Mouse (Mus musculus) MEL (cell line): ENCODE measurements around the gene 4930404H24Rik. TPM values are rescaled to one million over a fixed set of nuclear protein-coding genes. Genes with fewer than 3 reads are reported as not detected.
A peak's percentile ranks its signal among the peaks of the same experiment; 100 is the strongest.

Experiments
- DNase-seq: peaks from one replicate; pipeline ENCODE4 v3.0.0; 2011; ENCODE audit warnings: low read depth, low spot score
- H3K27ac ChIP-seq: 2 replicates; pipeline ENCODE4 v1.5.1; 2012; ENCODE audit warnings: low read depth, mild to moderate bottlenecking, control low read depth, low read length, moderate library complexity; ENCODE audit not compliant: control insufficient read depth
- H3K27me3 ChIP-seq, 2 experiments: fragments of 150-350 bp in 1 of 2; sonication (generic) in 1 of 2; 2 replicates each; pipeline ENCODE4 v1.6.1; 2012; ENCODE audit warnings: low read length in 2 of 2, mild to moderate bottlenecking in 2 of 2, improper control_type of control experiment in 1 of 2, moderate library complexity in 1 of 2; ENCODE audit not compliant: insufficient read depth in 2 of 2, control insufficient read depth in 1 of 2
- H3K36me3 ChIP-seq, 2 experiments: 2 replicates each; pipeline ENCODE4 v1.6.1; 2012 to 2014; ENCODE audit warnings: low read length in 2 of 2, improper control_type of control experiment in 1 of 2, inconsistent platforms in 1 of 2, mild to moderate bottlenecking in 1 of 2; ENCODE audit not compliant: insufficient read depth in 2 of 2, control insufficient read depth in 1 of 2
- H3K4me1 ChIP-seq, 2 experiments: fragments of 150-350 bp in 1 of 2; sonication (generic) in 1 of 2; 2 replicates each; pipeline ENCODE4 v1.6.1; 2012; ENCODE audit warnings: low read length in 2 of 2, improper control_type of control experiment in 1 of 2, mild to moderate bottlenecking in 1 of 2; ENCODE audit not compliant: insufficient read depth in 2 of 2, control insufficient read depth in 1 of 2
- H3K4me3 ChIP-seq, 2 experiments: fragments of 150-350 bp in 1 of 2; sonication (generic) in 1 of 2; 2 replicates each; pipeline ENCODE4 v1.5.1; 2012; ENCODE audit warnings: low read depth in 2 of 2, low read length in 2 of 2, mild to moderate bottlenecking in 2 of 2, moderate library complexity in 2 of 2, control low read depth in 1 of 2, improper control_type of control experiment in 1 of 2; ENCODE audit not compliant: control insufficient read depth in 1 of 2, insufficient read depth in 1 of 2
- H3K79me2 ChIP-seq: 2 replicates; pipeline ENCODE4 v1.6.1; 2012; ENCODE audit warnings: mild to moderate bottlenecking, low read length, moderate library complexity; ENCODE audit not compliant: control insufficient read depth, poor library complexity, insufficient read depth
- H3K9ac ChIP-seq: 2 replicates; pipeline ENCODE4 v1.6.1; 2012; ENCODE audit warnings: low read depth, mild to moderate bottlenecking, control low read depth, low read length, moderate library complexity; ENCODE audit not compliant: control insufficient read depth, poor library complexity, severe bottlenecking
- H3K9me3 ChIP-seq: fragments of 150-350 bp; sonication (generic); replicated peaks from 2 replicates; pipeline ENCODE4 v1.6.1; 2012; ENCODE audit warnings: mild to moderate bottlenecking, low read length, improper control_type of control experiment, moderate library complexity; ENCODE audit not compliant: insufficient read depth
- CHD1 ChIP-seq: IDR thresholded peaks from 2 replicates; pipeline ENCODE4 v1.6.1; 2012; ENCODE audit warnings: low read depth, mild to moderate bottlenecking, inconsistent platforms, low read length, improper control_type of control experiment
- CHD2 ChIP-seq: IDR thresholded peaks from 2 replicates; pipeline ENCODE4 v1.6.1; 2011; ENCODE audit warnings: low read length, improper control_type of control experiment
- ELF1 ChIP-seq: IDR thresholded peaks from 2 replicates; pipeline ENCODE4 v1.6.1; 2014; ENCODE audit warnings: low read depth, mild to moderate bottlenecking, inconsistent platforms, low read length, improper control_type of control experiment, moderate library complexity
- EP300 ChIP-seq, 2 experiments: IDR thresholded peaks; 2 replicates each; pipeline ENCODE4 v1.6.1; 2011; ENCODE audit warnings: improper control_type of control experiment in 2 of 2, low read length in 2 of 2, low read depth in 1 of 2, mild to moderate bottlenecking in 1 of 2
- GABPA ChIP-seq: IDR thresholded peaks from 2 replicates; pipeline ENCODE4 v1.6.1; 2012; ENCODE audit warnings: low read depth, mild to moderate bottlenecking, inconsistent platforms, low read length, improper control_type of control experiment, moderate library complexity
- GATA1 ChIP-seq: IDR thresholded peaks from 2 replicates; pipeline ENCODE4 v1.6.1; 2011; ENCODE audit warnings: low read depth, low read length, improper control_type of control experiment
- HCFC1 ChIP-seq: IDR thresholded peaks from 2 replicates; pipeline ENCODE4 v1.6.1; 2012; ENCODE audit warnings: low read depth, mild to moderate bottlenecking, inconsistent platforms, low read length, improper control_type of control experiment, moderate library complexity
- JUND ChIP-seq: IDR thresholded peaks from 2 replicates; pipeline ENCODE4 v1.6.1; 2011; ENCODE audit warnings: low read depth, mild to moderate bottlenecking, improper control_type of control experiment, low read length
- MAZ ChIP-seq: IDR thresholded peaks from 2 replicates; pipeline ENCODE4 v1.6.1; 2012; ENCODE audit warnings: low read depth, mild to moderate bottlenecking, inconsistent platforms, low read length, improper control_type of control experiment
- MEF2A ChIP-seq: IDR thresholded peaks from 2 replicates; pipeline ENCODE4 v1.6.1; 2014; ENCODE audit warnings: low read depth, mild to moderate bottlenecking, inconsistent platforms, low read length, improper control_type of control experiment; ENCODE audit not compliant: poor library complexity, insufficient replicate concordance, severe bottlenecking; ENCODE audit errors: extremely low read depth
- MYC ChIP-seq: IDR thresholded peaks from 2 replicates; pipeline ENCODE4 v1.6.1; 2011; ENCODE audit warnings: low read depth, mild to moderate bottlenecking, low read length, improper control_type of control experiment, moderate library complexity
- NELFE ChIP-seq: IDR thresholded peaks from 2 replicates; pipeline ENCODE4 v1.6.1; 2011; ENCODE audit warnings: low read depth, low read length, improper control_type of control experiment
- POLR2AphosphoS2 ChIP-seq: IDR thresholded peaks from 2 replicates; pipeline ENCODE4 v1.6.1; 2011; ENCODE audit warnings: low read length, improper control_type of control experiment
- RAD21 ChIP-seq: IDR thresholded peaks from 2 replicates; pipeline ENCODE4 v1.6.1; 2011; ENCODE audit warnings: mild to moderate bottlenecking, low read depth, low read length, improper control_type of control experiment
- RCOR1 ChIP-seq: IDR thresholded peaks from 2 replicates; pipeline ENCODE4 v1.6.1; 2012; ENCODE audit warnings: low read depth, mild to moderate bottlenecking, inconsistent platforms, low read length, improper control_type of control experiment
- SIN3A ChIP-seq: IDR thresholded peaks from 2 replicates; pipeline ENCODE4 v1.6.1; 2012; ENCODE audit warnings: low read length, improper control_type of control experiment, inconsistent platforms
- SMC3 ChIP-seq: IDR thresholded peaks from 2 replicates; pipeline ENCODE4 v1.6.1; 2011; ENCODE audit warnings: low read depth, low read length, improper control_type of control experiment
- TAL1 ChIP-seq: IDR thresholded peaks from 2 replicates; pipeline ENCODE4 v1.6.1; 2012; ENCODE audit warnings: mild to moderate bottlenecking, inconsistent platforms, low read length, moderate library complexity, mixed read lengths
- USF1 ChIP-seq: IDR thresholded peaks from 2 replicates; pipeline ENCODE4 v1.6.1; 2014; ENCODE audit warnings: low read depth, mild to moderate bottlenecking, inconsistent platforms, low read length, improper control_type of control experiment, moderate library complexity
- ZC3H11A ChIP-seq: IDR thresholded peaks from 2 replicates; pipeline ENCODE4 v1.6.1; 2012; ENCODE audit warnings: low read depth, mild to moderate bottlenecking, inconsistent platforms, low read length, improper control_type of control experiment
- ZKSCAN1 ChIP-seq: IDR thresholded peaks from 2 replicates; pipeline ENCODE4 v1.6.1; 2012; ENCODE audit warnings: low read depth, mild to moderate bottlenecking, inconsistent platforms, low read length, improper control_type of control experiment, moderate library complexity
- ZMIZ1 ChIP-seq: IDR thresholded peaks from 2 replicates; pipeline ENCODE4 v1.6.1; 2012; ENCODE audit warnings: low read depth, mild to moderate bottlenecking, inconsistent platforms, low read length, improper control_type of control experiment, moderate library complexity
- polyA plus RNA-seq, 2 experiments: library from polyadenylated mRNA; stranded (reverse) in 1 of 2; unstranded in 1 of 2; fragments of >175 nt in 1 of 2; fragments of >200 nt in 1 of 2; gene quantifications; 2 replicates each; pipeline versions ENCODE4 v1.2.1 to v1.2.4; 2012; ENCODE audit warnings: low replicate concordance in 2 of 2, low read depth in 1 of 2; ENCODE audit not compliant: insufficient read length in 2 of 2, insufficient read depth in 1 of 2, missing spikeins in 1 of 2
- total RNA-seq: library from RNA; depleted of rRNA; stranded (reverse); fragments of 300-350 nt; gene quantifications from 2 replicates; pipeline ENCODE4 v1.2.3, GENCODE M21; 2012

4930404H24Rik gene
- total and polyA plus RNA-seq, 3 experiments: 0.24 TPM; not detected in 2

DNA sequence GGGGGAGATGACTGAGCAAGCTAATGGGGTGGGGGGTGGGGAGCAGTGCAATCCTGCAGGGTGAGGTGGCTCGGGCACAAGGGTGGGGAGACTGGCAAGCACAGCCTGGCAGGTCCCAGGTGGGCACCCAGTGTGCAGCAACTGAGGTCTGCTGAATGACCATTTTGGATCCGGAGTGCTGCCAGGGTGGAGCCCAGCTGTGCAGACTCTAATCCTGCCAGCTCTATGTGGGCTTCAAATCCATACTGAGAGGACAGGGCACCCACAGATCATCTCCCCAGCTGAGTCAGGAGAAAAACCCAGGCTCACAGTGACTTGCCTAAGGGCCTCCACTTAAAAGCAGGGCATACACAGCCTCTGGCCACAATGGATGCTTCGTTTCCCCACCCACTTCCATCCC lies 15.8 kb downstream of the 4930404H24Rik start:
- no peak overlapping the region for H3K27ac ChIP-seq
- H3K27me3 ChIP-seq: no peaks in the 10 kb centered on the region
- H3K9me3 ChIP-seq: no peaks in the 10 kb centered on the region
- H3K36me3 ChIP-seq: peaks cover 0 to 11% of the 10 kb centered on the region in 2 experiments; a peak in 2 of 4 replicates
- no peak overlapping the region for H3K9ac ChIP-seq
- no peak for TF ChIP-seq GATA1
- TF ChIP-seq NELFE: no peak
- TF ChIP-seq EP300 (IDR thresholded peaks at IDR 0.05; ENCODE audit: low read depth in 1 of 2, low read length in 2 of 2): no peak
- no peak for TF ChIP-seq RAD21
- no peak for TF ChIP-seq MEF2A
- TF ChIP-seq ZMIZ1: no peak
- TF ChIP-seq GABPA: no peak
- TF ChIP-seq ZKSCAN1: no peak
- TF ChIP-seq ZC3H11A: no peak
- no peak for TF ChIP-seq CHD2
- TF ChIP-seq ELF1: no peak
- no peak for DNase-seq
- H3K4me3 ChIP-seq: no peak overlapping the region
- H3K4me1 ChIP-seq: peaks cover 12 to 16% of the 10 kb centered on the region in 2 experiments
- H3K79me2 ChIP-seq: no peaks in the 10 kb centered on the region

DNA sequence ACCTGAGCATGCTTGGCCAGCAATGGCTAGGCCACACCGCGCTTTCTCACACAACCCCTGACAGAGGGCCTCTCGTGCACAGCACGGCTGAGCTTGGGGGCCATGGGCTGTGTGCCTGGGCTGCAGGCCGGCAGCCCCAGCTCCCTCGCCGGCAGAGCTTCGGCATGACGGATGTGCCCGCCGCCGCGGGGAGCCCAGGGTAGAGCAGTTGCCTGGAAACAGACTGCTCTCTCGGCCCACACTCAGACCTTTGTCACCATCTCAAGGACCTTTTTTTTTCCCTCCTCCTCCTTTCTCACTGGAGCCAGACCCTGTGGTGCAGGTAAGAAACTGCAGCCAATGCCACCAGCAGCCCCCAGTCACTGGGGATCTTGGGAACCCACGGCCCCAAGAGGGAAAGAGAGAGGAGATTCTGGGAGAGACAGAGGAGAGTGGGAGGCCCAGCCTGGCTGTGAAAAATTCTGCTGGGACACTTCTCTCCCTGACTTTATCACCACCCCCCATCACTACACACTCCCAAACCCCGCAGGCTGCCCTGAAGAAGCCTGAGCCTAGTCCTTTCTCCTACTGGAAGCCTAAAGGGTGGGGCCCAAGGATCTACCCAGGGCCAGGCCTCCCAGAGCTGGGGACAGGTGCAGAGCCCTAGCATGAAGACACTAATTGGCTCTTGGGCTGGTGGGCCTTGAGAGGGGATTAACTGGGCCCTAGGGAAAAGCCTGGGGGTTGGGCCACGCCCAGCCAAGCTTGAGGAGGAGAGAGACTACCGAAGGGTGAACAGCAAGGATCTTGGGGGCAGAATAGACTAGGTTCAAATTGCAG lies 16.8 kb downstream of the 4930404H24Rik start:
- no peak overlapping the region for H3K4me3 ChIP-seq
- 0 out of 2 replicates have a peak overlapping the region, but pooled peaks have one; percentile 18 for H3K27ac ChIP-seq
- no peak for TF ChIP-seq MYC
- TF ChIP-seq RAD21: no peak
- no peak for TF ChIP-seq SMC3
- TF ChIP-seq SIN3A: no peak
- no peak for TF ChIP-seq CHD1
- no peak for TF ChIP-seq ZKSCAN1
- no peak for TF ChIP-seq RCOR1
- TF ChIP-seq JUND: no peak
- no peak for TF ChIP-seq ZC3H11A
- no peak for TF ChIP-seq POLR2AphosphoS2
- no peak for TF ChIP-seq GATA1
- no peak for TF ChIP-seq TAL1
- no peak for TF ChIP-seq CHD2
- TF ChIP-seq HCFC1: no peak
- no peak for TF ChIP-seq MEF2A
- TF ChIP-seq USF1: no peak
- no peak for TF ChIP-seq MAZ
- DNase-seq: no peak
- no peaks in the 10 kb centered on the region for H3K79me2 ChIP-seq
- no peaks in the 10 kb centered on the region for H3K9me3 ChIP-seq
- H3K36me3 ChIP-seq: peaks cover 0 to 11% of the 10 kb centered on the region in 2 experiments; a peak in 2 of 4 replicates
- no peaks in the 10 kb centered on the region for H3K27me3 ChIP-seq
- peaks cover 12 to 16% of the 10 kb centered on the region in 2 experiments for H3K4me1 ChIP-seq
- H3K9ac ChIP-seq: peak overlapping the region; percentile 4; the same call in 1 of the 2 replicates
